Mouse (Mus musculus) embryonic facial prominence, embryonic 12.5 days (tissue): ENCODE measurements around the gene Paox. TPM values are rescaled to one million over a fixed set of nuclear protein-coding genes. Genes with fewer than 3 reads are reported as not detected.
"Not testable (repeated sequence)": the region's sequence is repeated elsewhere in the genome, so short reads cannot be mapped to it uniquely, and the experiment has no call there.

Source experiments
- ATAC-seq: fragments of 200-750 bp; cut with Nextera tagmentation; 2 replicates; pipeline ENCODE4 v1.8.0; 2017; ENCODE audit not compliant: insufficient number of reproducible peaks, insufficient read depth, low FRiP score, low TSS enrichment
- H3K27ac ChIP-seq: fragments of 300-500 bp; sonication (generic); 2 replicates; pipeline ENCODE4 v1.5.1; 2016; ENCODE audit warnings: mild to moderate bottlenecking
- H3K27me3 ChIP-seq: fragments of 300-500 bp; sonication (generic); 2 replicates; pipeline ENCODE4 v1.6.1; 2016; ENCODE audit warnings: mild to moderate bottlenecking, moderate library complexity
- H3K36me3 ChIP-seq: fragments of 300-500 bp; sonication (generic); 2 replicates; pipeline ENCODE4 v1.6.1; 2016; ENCODE audit warnings: mild to moderate bottlenecking
- H3K4me1 ChIP-seq: fragments of 300-500 bp; sonication (generic); 2 replicates; pipeline ENCODE4 v1.6.1; 2016
- H3K4me2 ChIP-seq: fragments of 300-500 bp; sonication (generic); replicated peaks from 2 replicates; pipeline ENCODE4 v1.6.1; 2016; ENCODE audit warnings: mild to moderate bottlenecking, moderate library complexity
- H3K4me3 ChIP-seq: fragments of 300-500 bp; sonication (generic); 2 replicates; pipeline ENCODE4 v1.5.1; 2016; ENCODE audit warnings: mild to moderate bottlenecking
- H3K9ac ChIP-seq: fragments of 300-500 bp; sonication (generic); 2 replicates; pipeline ENCODE4 v1.6.1; 2016; ENCODE audit warnings: mild to moderate bottlenecking, moderate library complexity
- H3K9me3 ChIP-seq: fragments of 300-500 bp; sonication (generic); 2 replicates; pipeline ENCODE4 v1.6.1; 2016; ENCODE audit warnings: mild to moderate bottlenecking, moderate library complexity
- WGBS: fragments of 180-500 bp; shearing (Covaris S2); methylation state at CpG from one replicate; pipeline ENCODE4 v1.1.7; 2016; 5-methylcytosine and 5-hydroxymethylcytosine counted together
- polyA plus RNA-seq: library from polyadenylated mRNA; unstranded; fragments of >200 nt; fragmentation: Nextera tagmentation; extraction: Ambion mirVana; gene quantifications from 2 replicates; pipeline ENCODE4 v1.2.1, GENCODE M21; 2016

The Paox gene
- polyA plus RNA-seq, 1 experiment from 2014 or later, result 19.1 TPM

GRCm38 (mm10) chr7:140122765-140123164, 7.2 kb downstream of the Paox start:
- H3K9ac ChIP-seq, result no peak overlapping the region
- H3K27ac ChIP-seq, result no peak overlapping the region
- H3K36me3 ChIP-seq, result no peaks in the 10 kb centered on the region
- no peak overlapping the region for H3K4me2 ChIP-seq
- ATAC-seq, result no peak
- H3K27me3 ChIP-seq, result no peaks in the 10 kb centered on the region
- 35% methylated on average over 4 of the region's 4 CpGs for WGBS
- H3K4me3 ChIP-seq, result no peak overlapping the region
- no peaks in the 10 kb centered on the region for H3K9me3 ChIP-seq
- H3K4me1 ChIP-seq, result 0 out of 2 replicates have a peak, but pooled peaks cover 5% of the 10 kb centered on the region

- Histone ChIP-seq H3K4me3 (no peak overlapping the region), H3K27ac (no peak overlapping the region), H3K36me3 (0 out of 2 replicates have a peak, but pooled peaks cover 3% of the 10 kb centered on the region), H3K27me3 (no peaks in the 10 kb centered on the region), H3K9me3 (no peaks in the 10 kb centered on the region), H3K4me2 (no peak overlapping the region), H3K4me1 (0 out of 2 replicates have a peak, but pooled peaks cover 5% of the 10 kb centered on the region), H3K9ac (no peak overlapping the region)
- no peak for ATAC-seq
- WGBS, result 100% methylated on average over 1 of the region's 1 CpGs
These were observed 8.8 kb downstream of the Paox start for GRCm38 (mm10) chr7:140124382-140124781.

DNA sequence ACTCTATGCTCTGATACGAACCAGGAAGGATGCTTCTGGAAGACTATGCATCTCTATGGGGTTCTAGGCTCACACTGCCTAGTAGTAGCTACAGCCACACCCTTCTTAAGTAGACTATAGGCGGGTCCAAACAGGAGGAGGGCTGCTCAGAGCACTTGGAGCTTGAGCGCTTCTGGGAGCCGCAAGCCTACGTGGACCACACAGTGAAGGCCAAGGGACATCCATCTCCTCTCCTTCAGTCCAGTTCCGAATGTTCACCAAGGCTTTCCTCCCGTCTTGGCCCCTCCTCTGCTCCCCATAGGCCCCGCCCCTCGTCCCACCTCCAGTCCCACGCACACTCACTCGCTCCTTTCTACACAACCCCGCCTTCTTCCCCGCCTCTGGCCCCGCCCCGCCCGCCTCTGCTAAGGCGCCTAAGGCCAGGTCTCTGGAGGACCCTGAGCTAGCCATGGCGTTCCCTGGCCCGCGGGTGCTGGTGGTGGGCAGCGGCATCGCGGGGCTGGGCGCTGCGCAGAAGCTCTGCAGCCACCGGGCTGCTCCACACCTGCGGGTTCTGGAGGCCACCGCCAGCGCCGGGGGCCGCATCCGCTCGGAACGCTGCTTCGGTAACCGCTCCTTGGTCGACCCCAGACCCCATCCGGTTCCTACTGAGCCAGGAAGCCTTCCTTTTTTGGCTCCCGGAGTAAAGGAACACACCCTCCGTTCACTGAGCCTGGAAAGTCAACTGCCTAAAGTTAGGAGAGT, 9.9 kb downstream of the Paox start:
- Histone ChIP-seq H3K4me3 (peak overlapping the region; percentile 85), H3K27me3 (no peaks in the 10 kb centered on the region), H3K9ac (peak overlapping the region; percentile 81), H3K9me3 (no peaks in the 10 kb centered on the region), H3K4me1 (0 out of 2 replicates have a peak, but pooled peaks cover 5% of the 10 kb centered on the region), H3K36me3 (0 out of 2 replicates have a peak, but pooled peaks cover 13% of the 10 kb centered on the region), H3K4me2 (peak overlapping the region; percentile 64), H3K27ac (peak overlapping the region; percentile 75; the same call in 1 of the 2 replicates)
- peak; percentile 97 for ATAC-seq
- WGBS, result 1% methylated on average over 40 of the region's 40 CpGs

- Histone ChIP-seq H3K27me3 (no peaks in the 10 kb centered on the region), H3K27ac (0 out of 2 replicates have a peak overlapping the region, but pooled peaks have one; percentile 75), H3K9me3 (no peaks in the 10 kb centered on the region), H3K36me3 (0 out of 2 replicates have a peak, but pooled peaks cover 16% of the 10 kb centered on the region), H3K4me3 (peak overlapping the region; percentile 85), H3K4me2 (peak overlapping the region; percentile 64), H3K9ac (peak overlapping the region; percentile 81), H3K4me1 (0 out of 2 replicates have a peak, but pooled peaks cover 5% of the 10 kb centered on the region)
- 0 out of 2 replicates have a peak, but pooled peaks have one; percentile 7 for ATAC-seq
- 3% methylated on average over 5 of the region's 5 CpGs for WGBS
These were observed 10.4 kb downstream of the Paox start for GRCm38 (mm10) chr7:140126022-140126350.

DNA sequence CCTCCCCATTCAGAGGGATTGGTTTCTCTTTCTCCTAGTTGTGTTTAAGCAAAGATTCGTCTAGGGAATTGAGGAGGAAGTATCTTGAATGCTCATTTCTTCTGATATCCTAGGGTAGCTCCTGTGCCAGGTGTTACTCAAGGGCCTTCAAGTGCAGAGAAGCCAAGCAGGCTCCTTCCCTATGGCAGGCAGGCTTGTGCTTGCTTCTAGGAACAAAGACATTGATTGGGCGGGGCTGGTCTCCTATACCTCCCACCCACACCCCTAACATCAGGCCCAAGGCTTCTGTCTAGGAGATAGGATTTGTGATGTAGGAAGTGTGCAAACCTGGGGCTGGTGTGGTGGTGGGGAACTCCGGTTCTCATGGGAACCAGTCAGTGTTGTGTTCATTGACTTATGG, 11.3 kb downstream of the Paox start:
- no peaks in the 10 kb centered on the region for H3K27me3 ChIP-seq
- no peak overlapping the region for H3K4me3 ChIP-seq
- ATAC-seq, result no peak
- 89% methylated on average over 3 of the region's 3 CpGs for WGBS
- H3K9ac ChIP-seq, result no peak overlapping the region
- H3K9me3 ChIP-seq, result no peaks in the 10 kb centered on the region
- 0 out of 2 replicates have a peak overlapping the region, but pooled peaks have one; percentile 19 for H3K4me2 ChIP-seq
- no peak overlapping the region for H3K27ac ChIP-seq
- 0 out of 2 replicates have a peak, but pooled peaks cover 5% of the 10 kb centered on the region for H3K4me1 ChIP-seq
- 0 out of 2 replicates have a peak, but pooled peaks cover 16% of the 10 kb centered on the region for H3K36me3 ChIP-seq

DNA sequence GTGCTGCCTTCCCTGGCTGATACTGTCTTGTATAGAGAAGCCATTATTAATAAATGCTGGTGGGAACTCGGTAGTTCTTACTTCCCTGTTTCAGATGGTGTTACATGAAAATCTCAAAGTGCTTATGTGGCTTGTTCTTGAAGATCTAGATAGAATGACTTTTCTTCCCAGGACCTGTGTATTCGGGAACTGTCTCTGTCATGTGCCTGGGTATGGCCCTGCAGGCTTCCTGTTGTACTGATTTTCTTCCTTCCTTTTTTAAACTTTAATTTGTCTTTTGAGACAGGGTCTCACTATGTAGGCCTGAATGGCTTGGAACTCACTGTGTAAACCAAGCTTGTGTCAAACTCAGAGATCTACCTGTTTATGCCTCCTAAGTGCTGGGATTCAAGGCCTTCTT, 12.3 kb downstream of the Paox start:
- WGBS, result 83% methylated on average over 2 of the region's 2 CpGs
- no peak overlapping the region for H3K27ac ChIP-seq
- H3K9ac ChIP-seq, result no peak overlapping the region
- no peak overlapping the region for H3K4me2 ChIP-seq
- 0 out of 2 replicates have a peak, but pooled peaks cover 16% of the 10 kb centered on the region for H3K36me3 ChIP-seq
- ATAC-seq, result no peak
- 0 out of 2 replicates have a peak, but pooled peaks cover 5% of the 10 kb centered on the region for H3K4me1 ChIP-seq
- H3K9me3 ChIP-seq, result no peaks in the 10 kb centered on the region
- H3K4me3 ChIP-seq, result no peak overlapping the region
- no peaks in the 10 kb centered on the region for H3K27me3 ChIP-seq

- not testable (repeated sequence) for H3K27ac ChIP-seq, H3K9me3 ChIP-seq, H3K27me3 ChIP-seq, ATAC-seq, H3K4me3 ChIP-seq, H3K4me1 ChIP-seq, H3K4me2 ChIP-seq, H3K9ac ChIP-seq
- H3K36me3 ChIP-seq, result 0 out of 2 replicates have a peak, but pooled peaks cover 16% of the 10 kb centered on the region
- 91% methylated on average over 7 of the region's 7 CpGs for WGBS
These were observed 16.6 kb downstream of the Paox start for GRCm38 (mm10) chr7:140132184-140132583.

GRCm38 (mm10) chr7:140134033-140134432, 18.4 kb downstream of the Paox start:
- 0 out of 2 replicates have a peak, but pooled peaks cover 16% of the 10 kb centered on the region for H3K36me3 ChIP-seq
- not testable (repeated sequence) for H3K4me2 ChIP-seq, ATAC-seq, H3K4me3 ChIP-seq, H3K9ac ChIP-seq, H3K27me3 ChIP-seq, H3K27ac ChIP-seq, H3K9me3 ChIP-seq, H3K4me1 ChIP-seq
- WGBS, result 97% methylated on average over 7 of the region's 7 CpGs

GRCm38 (mm10) chr7:140135106-140135770, 19.6 kb downstream of the Paox start:
- ATAC-seq, result no peak
- Histone ChIP-seq H3K9ac (no peak overlapping the region), H3K9me3 (no peaks in the 10 kb centered on the region), H3K36me3 (0 out of 2 replicates have a peak, but pooled peaks cover 5% of the 10 kb centered on the region), H3K27me3 (no peaks in the 10 kb centered on the region), H3K4me1 (peaks cover 5% of the 10 kb centered on the region; the same call in 1 of the 2 replicates), H3K4me3 (no peak overlapping the region), H3K4me2 (no peak overlapping the region), H3K27ac (no peak overlapping the region)
- 82% methylated on average over 5 of the region's 5 CpGs for WGBS

- no peaks in the 10 kb centered on the region for H3K36me3 ChIP-seq
- H3K9ac ChIP-seq, result peak within 1 kb of the TSS; percentile 89
- ATAC-seq, result peak; percentile 97
- no peaks in the 10 kb centered on the region for H3K27me3 ChIP-seq
- peaks cover 5% of the 10 kb centered on the region; the same call in 1 of the 2 replicates for H3K4me1 ChIP-seq
- H3K9me3 ChIP-seq, result no peaks in the 10 kb centered on the region
- peak within 1 kb of the TSS; percentile 52; the same call in 1 of the 2 replicates for H3K27ac ChIP-seq
- peak within 1 kb of the TSS; percentile 83 for H3K4me2 ChIP-seq
- WGBS, result 2% methylated on average over 39 of the region's 39 CpGs
- peak within 1 kb of the TSS; percentile 83 for H3K4me3 ChIP-seq
These were observed 21.8 kb downstream of the Paox start, which contains the start of gene Mtg1 for GRCm38 (mm10) chr7:140137135-140138020. TSS of gene Mtg1 (plus strand) at chr7:140137564.

GRCm38 (mm10) chr7:140138021-140138310, 22.4 kb downstream of the Paox start:
- Histone ChIP-seq H3K27ac (peak overlapping the region; percentile 52; the same call in 1 of the 2 replicates), H3K9ac (peak overlapping the region; percentile 89), H3K9me3 (no peaks in the 10 kb centered on the region), H3K36me3 (no peaks in the 10 kb centered on the region), H3K4me1 (peaks cover 5% of the 10 kb centered on the region; the same call in 1 of the 2 replicates), H3K27me3 (no peaks in the 10 kb centered on the region), H3K4me2 (peak overlapping the region; percentile 83), H3K4me3 (peak overlapping the region; percentile 83)
- WGBS, result under 1% methylated on average over 8 of the region's 8 CpGs
- no peak for ATAC-seq
